ENCODE assay signal across 8 mouse cellular contexts in genomic region chr8:72443994-72444350, GRCm38 (mm10). TPM values are rescaled to one million over a fixed set of nuclear protein-coding genes. Genes with fewer than 3 reads are reported as not detected.
DNase-seq lines count a peak whose midpoint lies in the region; ATAC-seq lines count a peak whose summit lies in the region.

No protein-coding gene starts in this region.

- H3K36me3 ChIP-seq in kidney, embryonic 15.5 days: peaks cover 16% of the 10 kb centered on the region
- H3K36me3 ChIP-seq in hindbrain, embryonic 16.5 days (ENCODE audit: control insufficient read depth, insufficient read depth, low read length): no peaks in the 10 kb centered on the region; the same call in 1 of the 2 replicates
- H3K36me3 ChIP-seq in midbrain, embryonic 14.5 days (ENCODE audit: control insufficient read depth, insufficient read depth, low read length): peaks cover under 1% of the 10 kb centered on the region; the same call in 1 of the 2 replicates

- H3K9me3 ChIP-seq in kidney, embryonic 15.5 days (replicated peaks): no peaks in the 10 kb centered on the region
- no peaks in the 10 kb centered on the region for H3K9me3 ChIP-seq in hindbrain, embryonic 16.5 days (ENCODE audit: control insufficient read depth, low read length)
- H3K9me3 ChIP-seq in midbrain, embryonic 14.5 days (ENCODE audit: control insufficient read depth, low read length): no peaks in the 10 kb centered on the region

- peak overlapping the region; percentile 50 for H3K4me3 ChIP-seq in kidney, embryonic 15.5 days (replicated peaks)
- H3K4me3 ChIP-seq in brown adipose tissue, adult 24 weeks (ENCODE audit: insufficient read depth, low read depth, low read length): peak overlapping the region; percentile 73
- peak overlapping the region; percentile 53 for H3K4me3 ChIP-seq in hindbrain, embryonic 16.5 days (ENCODE audit: low read length)
- H3K4me3 ChIP-seq in midbrain, embryonic 14.5 days (replicated peaks; ENCODE audit: low read depth, low read length): peak overlapping the region; percentile 45

- ATAC-seq in kidney, embryonic 15.5 days (replicated peaks; ENCODE audit: low FRiP score): peak; percentile 63
- peak; percentile 72; the same call in 1 of the 2 replicates for ATAC-seq in hindbrain, embryonic 16.5 days
- ATAC-seq in midbrain, embryonic 14.5 days (ENCODE audit: low FRiP score, low TSS enrichment): peak; percentile 66; the same call in 1 of the 2 replicates

- peak overlapping the region; percentile 73 for H3K4me2 ChIP-seq in kidney, embryonic 15.5 days
- H3K4me2 ChIP-seq in hindbrain, embryonic 16.5 days (ENCODE audit: low read length): peak overlapping the region; percentile 74
- peak overlapping the region; percentile 70 for H3K4me2 ChIP-seq in midbrain, embryonic 14.5 days (ENCODE audit: low read length)

- no peak overlapping the region for H3K27ac ChIP-seq in kidney, embryonic 15.5 days
- H3K27ac ChIP-seq in brown adipose tissue, adult 24 weeks (replicated peaks; ENCODE audit: low read depth, low read length): peak overlapping the region; percentile 67
- H3K27ac ChIP-seq in hindbrain, embryonic 16.5 days (ENCODE audit: low read depth, low read length): peak overlapping the region; percentile 72
- peak overlapping the region; percentile 78 for H3K27ac ChIP-seq in midbrain, embryonic 14.5 days (replicated peaks; ENCODE audit: low read depth, low read length)

- peak overlapping the region; percentile 61 for H3K9ac ChIP-seq in kidney, embryonic 15.5 days
- H3K9ac ChIP-seq in hindbrain, embryonic 16.5 days (ENCODE audit: low read depth, low read length): peak overlapping the region; percentile 81
- peak overlapping the region; percentile 66; the same call in 1 of the 2 replicates for H3K9ac ChIP-seq in midbrain, embryonic 14.5 days (replicated peaks; ENCODE audit: low read length)

- no peak for DNase-seq in kidney, adult 11 months
- no peak for DNase-seq in midbrain, embryonic 14.5 days
- DNase-seq in layer of hippocampus, adult 18-20 months (ENCODE audit: low spot score in 2 of 2): no peak
- no peak for DNase-seq in right cerebral cortex, postnatal 10 days (ENCODE audit: low spot score in 2 of 2)
- no peak for DNase-seq in left cerebral cortex, adult 8-10 months (ENCODE audit: low spot score in 2 of 2)

- H3K4me1 ChIP-seq in kidney, embryonic 15.5 days: peaks cover 19% of the 10 kb centered on the region
- H3K4me1 ChIP-seq in brown adipose tissue, adult 24 weeks (ENCODE audit: control insufficient read depth, insufficient read depth, insufficient read length, low read length): 0 out of 2 replicates have a peak, but pooled peaks cover 2% of the 10 kb centered on the region
- peaks cover 4% of the 10 kb centered on the region; the same call in 1 of the 2 replicates for H3K4me1 ChIP-seq in hindbrain, embryonic 16.5 days (ENCODE audit: control insufficient read depth, insufficient read depth, low read depth, low read length)
- H3K4me1 ChIP-seq in midbrain, embryonic 14.5 days (ENCODE audit: control insufficient read depth, insufficient read depth, low read length): peaks cover 7% of the 10 kb centered on the region; the same call in 1 of the 2 replicates

- no peaks in the 10 kb centered on the region for H3K27me3 ChIP-seq in kidney, embryonic 15.5 days
- no peaks in the 10 kb centered on the region for H3K27me3 ChIP-seq in hindbrain, embryonic 16.5 days (replicated peaks; ENCODE audit: control insufficient read depth, insufficient read depth, low read length)
- no peaks in the 10 kb centered on the region for H3K27me3 ChIP-seq in midbrain, embryonic 14.5 days (ENCODE audit: control insufficient read depth, insufficient read depth, low read length)

- WGBS in kidney, embryonic 15.5 days: 45% methylated on average over 6 of the region's 6 CpGs
- WGBS in hindbrain, embryonic 16.5 days: 37% methylated on average over 6 of the region's 6 CpGs
- WGBS in midbrain, embryonic 14.5 days: 48% methylated on average over 6 of the region's 6 CpGs

RNA-seq across cellular contexts. Expression of gene 1700030K09Rik, which starts 0.3 kb away (rescaled TPM):
- 17.0 and 17.3 TPM in 2 replicates for polyA plus RNA-seq in kidney, embryonic 15.5 days (2015; fragmentation: Nextera tagmentation; extraction: Ambion mirVana)
- 3.1 and 4.9 TPM in 2 replicates for polyA plus RNA-seq in brown adipose tissue, adult 24 weeks (2012; ENCODE audit: insufficient read depth, insufficient read length, missing spikeins)
- polyA plus RNA-seq in hindbrain, embryonic 16.5 days (2015; fragmentation: Nextera tagmentation; extraction: Ambion mirVana): 16.0 and 16.4 TPM in 2 replicates
- 12.6 and 17.0 TPM in 2 replicates for polyA plus RNA-seq in midbrain, embryonic 14.5 days (2014; fragmentation: Nextera tagmentation; extraction: Ambion mirVana)
- total RNA-seq in layer of hippocampus, adult 18-20 months (2021): 10 to 100 TPM in 1 of 2 experiments, 1 to 10 TPM in 1; 9.7 to 10.1 TPM
- total RNA-seq in left cerebral cortex, adult 8-10 months (2022): 10 to 100 TPM; 11.1 to 16.3 (median 13.3) TPM

RNA-seq across cellular contexts. Expression of gene Calr3, which starts 0.3 kb away (rescaled TPM):
- polyA plus RNA-seq in kidney, embryonic 15.5 days (2015; fragmentation: Nextera tagmentation; extraction: Ambion mirVana): 1.5 and 1.9 TPM in 2 replicates
- 13.0 and 13.1 TPM in 2 replicates for polyA plus RNA-seq in brown adipose tissue, adult 24 weeks (2012; ENCODE audit: insufficient read depth, insufficient read length, missing spikeins)
- polyA plus RNA-seq in hindbrain, embryonic 16.5 days (2015; fragmentation: Nextera tagmentation; extraction: Ambion mirVana): 1.2 and 1.4 TPM in 2 replicates
- polyA plus RNA-seq in midbrain, embryonic 14.5 days (2014; fragmentation: Nextera tagmentation; extraction: Ambion mirVana): 0.86 and 1.1 TPM in 2 replicates
- 1 to 10 TPM in 1 of 2 experiments, under 1 TPM in 1; 0.84 to 1.5 TPM for total RNA-seq in layer of hippocampus, adult 18-20 months (2021)
- 1 to 10 TPM; 1.1 to 2.1 (median 1.3) TPM for total RNA-seq in left cerebral cortex, adult 8-10 months (2022)

RNA-seq across cellular contexts. Expression of gene Eps15l1, which starts 22.7 kb away (rescaled TPM):
- polyA plus RNA-seq in kidney, embryonic 15.5 days (2015; fragmentation: Nextera tagmentation; extraction: Ambion mirVana): 58.4 and 64.1 TPM in 2 replicates
- polyA plus RNA-seq in brown adipose tissue, adult 24 weeks (2012; ENCODE audit: insufficient read depth, insufficient read length, missing spikeins): 18.0 and 21.1 TPM in 2 replicates
- 51.9 and 58.4 TPM in 2 replicates for polyA plus RNA-seq in hindbrain, embryonic 16.5 days (2015; fragmentation: Nextera tagmentation; extraction: Ambion mirVana)
- 60.8 and 72.5 TPM in 2 replicates for polyA plus RNA-seq in midbrain, embryonic 14.5 days (2014; fragmentation: Nextera tagmentation; extraction: Ambion mirVana)
- 10 to 100 TPM; 60.6 to 67.8 TPM for total RNA-seq in layer of hippocampus, adult 18-20 months (2021)
- 10 to 100 TPM; 67.1 to 72.9 (median 70.8) TPM for total RNA-seq in left cerebral cortex, adult 8-10 months (2022)

RNA-seq across cellular contexts. Expression of gene Cherp, which starts 31.1 kb away (rescaled TPM):
- 71.5 and 77.2 TPM in 2 replicates for polyA plus RNA-seq in kidney, embryonic 15.5 days (2015; fragmentation: Nextera tagmentation; extraction: Ambion mirVana)
- 12.8 and 17.7 TPM in 2 replicates for polyA plus RNA-seq in brown adipose tissue, adult 24 weeks (2012; ENCODE audit: insufficient read depth, insufficient read length, missing spikeins)
- 40.0 and 62.2 TPM in 2 replicates for polyA plus RNA-seq in hindbrain, embryonic 16.5 days (2015; fragmentation: Nextera tagmentation; extraction: Ambion mirVana)
- polyA plus RNA-seq in midbrain, embryonic 14.5 days (2014; fragmentation: Nextera tagmentation; extraction: Ambion mirVana): 41.5 and 54.3 TPM in 2 replicates
- 10 to 100 TPM; 76.7 to 79.4 TPM for total RNA-seq in layer of hippocampus, adult 18-20 months (2021)
- 10 to 100 TPM; 63.2 to 75.2 (median 67.6) TPM for total RNA-seq in left cerebral cortex, adult 8-10 months (2022)

RNA-seq across cellular contexts. Expression of gene Slc35e1, which starts 48.4 kb away (rescaled TPM):
- polyA plus RNA-seq in kidney, embryonic 15.5 days (2015; fragmentation: Nextera tagmentation; extraction: Ambion mirVana): 18.9 and 21.5 TPM in 2 replicates
- polyA plus RNA-seq in brown adipose tissue, adult 24 weeks (2012; ENCODE audit: insufficient read depth, insufficient read length, missing spikeins): 15.0 and 15.8 TPM in 2 replicates
- 5.7 and 8.2 TPM in 2 replicates for polyA plus RNA-seq in hindbrain, embryonic 16.5 days (2015; fragmentation: Nextera tagmentation; extraction: Ambion mirVana)
- polyA plus RNA-seq in midbrain, embryonic 14.5 days (2014; fragmentation: Nextera tagmentation; extraction: Ambion mirVana): 9.7 and 10.0 TPM in 2 replicates
- total RNA-seq in layer of hippocampus, adult 18-20 months (2021): 10 to 100 TPM; 47.2 to 48.9 TPM
- 10 to 100 TPM; 51.8 to 54.0 (median 52.8) TPM for total RNA-seq in left cerebral cortex, adult 8-10 months (2022)
